Mouse (Mus musculus) liver, postnatal 0 days (tissue): Measurements from ENCODE around the gene Pgm5.

ENCODE experiments used
- CTCF ChIP-seq: sonication (generic); IDR thresholded peaks from 2 replicates; pipeline ENCODE4 v1.5.1; 2016; ENCODE audit warnings: antibody characterized with exemption, low read depth
- EP300 ChIP-seq: IDR thresholded peaks from 2 replicates; pipeline ENCODE4 v1.6.1; 2016; ENCODE audit warnings: antibody characterized with exemption, low read depth, mild to moderate bottlenecking

DNA sequence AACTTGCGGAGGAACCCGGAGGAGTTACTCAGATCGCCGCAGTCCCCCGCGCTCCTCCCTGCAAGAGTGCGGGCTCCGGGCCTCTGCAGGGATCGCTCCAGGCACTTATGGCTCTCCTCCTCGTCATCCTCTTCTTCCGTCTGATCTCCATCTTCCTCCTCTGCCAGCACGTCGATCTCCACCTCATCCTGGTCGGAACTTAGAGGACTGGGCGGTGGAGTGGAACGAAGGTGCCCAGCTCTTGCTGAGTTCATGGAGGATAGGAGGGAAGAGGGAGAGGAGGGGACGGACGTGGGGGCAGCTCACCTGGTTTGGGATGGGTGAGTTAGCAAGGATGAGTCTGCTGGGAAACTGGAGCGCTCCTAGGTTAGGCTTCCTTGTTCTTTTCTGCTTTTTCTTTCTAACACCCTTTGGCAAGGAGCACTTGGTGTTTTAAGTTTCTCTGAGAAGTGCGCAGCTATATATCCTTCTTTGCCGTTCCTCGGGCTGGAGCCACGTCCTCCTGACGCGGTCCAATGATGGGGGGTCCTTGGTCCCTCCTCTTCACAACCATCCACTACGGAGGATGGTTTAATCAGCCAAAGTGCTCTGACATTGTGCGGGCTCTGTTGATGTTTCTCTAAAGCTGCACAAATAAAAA is 39.0 kb upstream of the Pgm5 start, which contains the start of gene Foxd4:
- no peak for TF ChIP-seq CTCF
- TF ChIP-seq EP300: no peak
